Mouse (Mus musculus) heart, postnatal 4 days (tissue): ENCODE measurements around the gene Rin2. TPM values are rescaled to one million over a fixed set of nuclear protein-coding genes. Genes with fewer than 3 reads are reported as not detected.

Experiments
- DNase-seq: peaks from one replicate; pipeline ENCODE4 v3.0.0; 2021
- total RNA-seq, 2 experiments: library from RNA; stranded (reverse); gene quantifications; 2 replicates each; pipeline ENCODE4 v1.2.3; 2021

The Rin2 gene
- total RNA-seq, 2 experiments from 2014 or later: 17.3 to 20.6 TPM

GRCm38 (mm10) chr2:145793702-145794101 is 118.7 kb downstream of the Rin2 start:
- DNase-seq: no peak

- peak; percentile 78 for DNase-seq
Measured at GRCm38 (mm10) chr2:145794318-145794954, 119.4 kb downstream of the Rin2 start.

- DNase-seq: no peak
Measured at GRCm38 (mm10) chr2:145797851-145798250, 122.8 kb downstream of the Rin2 start.

GRCm38 (mm10) chr2:145798954-145799353 is 123.9 kb downstream of the Rin2 start:
- DNase-seq: no peak

- no peak for DNase-seq
Measured at GRCm38 (mm10) chr2:145801322-145802052, 126.5 kb downstream of the Rin2 start.

GRCm38 (mm10) chr2:145802626-145803025 is 127.6 kb downstream of the Rin2 start:
- DNase-seq: no peak

- no peak for DNase-seq
Measured at GRCm38 (mm10) chr2:145803822-145804342, 128.9 kb downstream of the Rin2 start.

GRCm38 (mm10) chr2:145804524-145804923 is 129.5 kb downstream of the Rin2 start:
- DNase-seq: no peak

GRCm38 (mm10) chr2:145807276-145807675 is 132.3 kb downstream of the Rin2 start:
- no peak for DNase-seq

GRCm38 (mm10) chr2:145808251-145808650 is 133.2 kb downstream of the Rin2 start:
- DNase-seq: no peak

GRCm38 (mm10) chr2:145808667-145809066 is 133.7 kb downstream of the Rin2 start:
- no peak for DNase-seq

- no peak for DNase-seq
Measured at GRCm38 (mm10) chr2:145810676-145811075, 135.7 kb downstream of the Rin2 start.

GRCm38 (mm10) chr2:145812818-145813217 is 137.8 kb downstream of the Rin2 start:
- DNase-seq: no peak

- DNase-seq: no peak
Measured at GRCm38 (mm10) chr2:145817195-145817594, 142.2 kb downstream of the Rin2 start.

GRCm38 (mm10) chr2:145822013-145822782 is 147.2 kb downstream of the Rin2 start:
- peak; percentile 22 for DNase-seq

GRCm38 (mm10) chr2:145822783-145823729 is 148.0 kb downstream of the Rin2 start:
- DNase-seq: no peak

- DNase-seq: no peak
Measured at GRCm38 (mm10) chr2:145824749-145825148, 149.7 kb downstream of the Rin2 start.

- no peak for DNase-seq
Measured at GRCm38 (mm10) chr2:145825221-145825620, 150.2 kb downstream of the Rin2 start.

GRCm38 (mm10) chr2:145827930-145828329 is 152.9 kb downstream of the Rin2 start:
- no peak for DNase-seq

- DNase-seq: no peak
Measured at GRCm38 (mm10) chr2:145828603-145829002, 153.6 kb downstream of the Rin2 start.

GRCm38 (mm10) chr2:145829231-145829630 is 154.2 kb downstream of the Rin2 start:
- no peak for DNase-seq

- no peak for DNase-seq
Measured at GRCm38 (mm10) chr2:145830417-145830816, 155.4 kb downstream of the Rin2 start.
